Mouse (Mus musculus) spleen, adult 12 weeks (tissue): Measurements from ENCODE around the gene C1qtnf4.

Experiments used
- DNase-seq: peaks from one replicate; pipeline ENCODE4 v3.0.0; 2022; ENCODE audit warnings: low spot score

Gene C1qtnf4

GRCm38 (mm10) chr2:90885218-90886041, at the start of gene C1qtnf4:
C1qtnf4 (plus strand) TSS chr2:90885860.
- no peak for DNase-seq

- no peak for DNase-seq
These were observed 47.0 kb upstream of the C1qtnf4 start for GRCm38 (mm10) chr2:90838621-90839020.

DNA sequence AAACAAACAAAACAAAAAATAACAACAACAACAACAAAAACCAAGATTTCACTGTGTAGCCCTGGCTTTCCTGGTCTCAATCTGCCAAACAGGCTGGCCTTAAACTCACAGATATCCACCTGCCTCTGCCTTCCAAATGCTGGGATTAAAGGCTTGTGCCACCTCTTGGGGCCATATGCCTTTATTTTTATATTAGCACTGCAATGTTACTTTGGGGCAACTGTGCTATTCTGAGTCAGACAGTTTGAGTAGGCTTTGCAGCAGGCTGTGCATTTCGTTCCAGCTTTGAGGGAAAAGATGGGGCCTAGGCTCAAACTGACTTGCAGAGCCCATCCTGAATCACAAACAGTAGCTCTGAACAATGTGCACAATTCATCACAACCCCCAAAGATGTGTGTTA, 42.0 kb upstream of the C1qtnf4 start:
- DNase-seq: no peak

- no peak for DNase-seq
These were observed 41.4 kb upstream of the C1qtnf4 start for GRCm38 (mm10) chr2:90844262-90844661.

DNA sequence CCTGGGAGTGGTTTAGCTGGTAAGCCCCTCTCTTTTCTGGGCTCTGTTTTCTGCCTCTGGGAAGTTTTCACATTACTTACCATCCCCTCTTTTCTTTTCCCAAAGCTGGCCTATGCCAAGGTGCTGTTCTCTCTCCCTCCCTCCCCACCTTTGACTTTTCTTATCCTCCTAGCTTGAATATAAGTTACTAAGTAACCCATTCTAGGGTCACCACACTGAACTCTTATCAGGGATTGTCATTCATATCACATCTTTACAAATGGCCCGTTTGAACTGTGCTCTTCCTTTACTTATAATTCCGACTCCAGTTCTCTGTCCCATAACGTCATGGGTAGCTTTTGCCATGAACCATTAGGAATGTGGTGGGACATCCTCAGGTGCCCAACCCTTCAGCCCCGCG, 40.4 kb upstream of the C1qtnf4 start:
- no peak for DNase-seq

DNA sequence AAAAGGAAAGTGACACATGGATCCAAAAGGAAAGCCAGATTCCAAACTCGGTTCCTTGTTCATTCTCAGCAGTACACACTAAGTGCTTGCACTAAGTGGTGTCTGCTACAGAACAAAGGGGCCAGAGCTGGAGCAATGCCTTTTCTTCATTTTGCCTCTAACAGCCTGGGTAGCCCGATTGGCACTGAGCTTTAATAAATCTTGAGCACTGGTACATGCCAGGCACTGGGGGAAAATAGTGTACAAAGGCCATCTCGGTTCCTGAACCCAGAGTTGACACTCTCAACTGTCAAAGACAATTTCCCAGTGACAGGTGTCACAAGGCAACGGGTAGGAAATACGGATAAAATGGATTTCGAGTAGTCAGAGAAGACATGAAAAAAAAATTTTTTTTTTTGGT, 39.5 kb upstream of the C1qtnf4 start:
- no peak for DNase-seq

GRCm38 (mm10) chr2:90846597-90846954, 39.1 kb upstream of the C1qtnf4 start:
- DNase-seq: no peak

DNA sequence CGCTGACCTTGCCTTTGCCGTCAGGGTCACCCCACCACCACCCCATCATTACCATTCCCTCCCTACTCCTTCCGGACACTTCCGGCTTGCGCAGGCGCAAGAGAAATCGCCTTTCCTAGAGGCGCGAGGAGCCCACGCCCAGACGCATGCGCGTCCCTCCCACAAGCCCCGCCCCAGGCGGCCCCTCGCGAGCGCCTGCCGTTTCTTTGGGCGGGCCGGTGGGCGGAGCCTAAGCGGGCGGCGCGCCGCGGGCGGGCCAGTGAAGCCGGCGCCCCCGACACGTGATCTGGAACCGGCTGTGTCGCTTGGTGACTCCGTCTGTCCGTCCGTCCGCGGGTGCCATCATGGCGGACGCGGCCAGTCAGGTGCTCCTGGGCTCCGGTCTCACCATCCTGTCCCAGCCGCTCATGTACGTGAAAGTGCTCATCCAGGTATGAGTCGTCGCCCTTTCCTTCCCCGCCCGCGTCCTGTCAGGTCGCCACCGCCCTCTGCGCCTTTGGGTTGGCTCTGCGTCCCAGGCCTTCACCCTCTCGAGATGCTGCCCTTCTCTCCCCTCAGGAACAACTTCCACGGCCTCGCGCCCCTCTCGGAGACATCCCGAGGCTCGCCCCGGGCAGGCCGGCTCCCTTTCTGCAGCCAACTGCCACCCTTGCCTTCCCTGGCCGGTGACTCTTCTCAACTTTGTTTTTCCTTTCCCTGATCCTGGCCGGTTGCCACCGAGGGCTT, 38.5 kb upstream of the C1qtnf4 start, which contains the start of gene Mtch2:
Mtch2 (plus strand) TSS at position 201 of the 726 bp plus-strand sequence.
- DNase-seq: peak; percentile 99

DNA sequence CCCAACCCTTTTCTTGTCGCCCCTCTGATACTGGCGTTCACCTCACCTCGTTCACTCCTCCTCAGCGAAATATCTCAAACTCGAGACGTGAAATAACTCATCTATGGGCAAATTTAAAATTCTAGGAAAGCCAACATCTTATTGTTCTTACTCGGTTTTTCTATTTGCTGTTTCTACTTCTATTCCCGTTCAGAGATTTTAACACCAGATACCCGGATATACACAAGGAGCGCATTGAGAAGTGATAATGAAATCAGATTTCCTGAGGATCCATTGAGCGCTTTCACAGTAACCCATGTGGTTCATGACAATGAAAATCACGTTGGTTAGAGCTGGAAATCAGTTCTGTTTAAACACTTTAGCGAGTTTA, 38.0 kb upstream of the C1qtnf4 start:
- no peak for DNase-seq

- no peak for DNase-seq
These were observed 37.3 kb upstream of the C1qtnf4 start for GRCm38 (mm10) chr2:90848331-90848730.

DNA sequence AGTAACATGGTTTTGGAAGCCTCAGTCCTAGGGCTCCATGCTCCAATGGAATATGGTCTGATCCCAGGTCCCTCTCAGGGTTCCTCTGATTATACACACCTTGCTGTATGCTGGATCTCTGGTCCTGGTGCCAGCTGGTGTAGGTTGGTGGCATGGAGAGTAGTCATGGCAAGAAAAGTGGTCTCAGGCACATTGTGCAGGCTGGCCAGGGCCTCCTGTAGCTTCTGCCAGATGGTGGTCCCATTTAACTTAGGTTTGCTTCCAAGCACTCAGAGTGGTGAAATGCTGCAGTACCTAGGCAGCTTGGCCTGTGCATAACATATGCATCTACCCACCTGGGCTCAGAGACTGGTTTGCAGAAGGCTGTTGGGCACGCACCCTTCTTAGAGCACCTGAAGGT, 35.3 kb upstream of the C1qtnf4 start:
- no peak for DNase-seq

DNA sequence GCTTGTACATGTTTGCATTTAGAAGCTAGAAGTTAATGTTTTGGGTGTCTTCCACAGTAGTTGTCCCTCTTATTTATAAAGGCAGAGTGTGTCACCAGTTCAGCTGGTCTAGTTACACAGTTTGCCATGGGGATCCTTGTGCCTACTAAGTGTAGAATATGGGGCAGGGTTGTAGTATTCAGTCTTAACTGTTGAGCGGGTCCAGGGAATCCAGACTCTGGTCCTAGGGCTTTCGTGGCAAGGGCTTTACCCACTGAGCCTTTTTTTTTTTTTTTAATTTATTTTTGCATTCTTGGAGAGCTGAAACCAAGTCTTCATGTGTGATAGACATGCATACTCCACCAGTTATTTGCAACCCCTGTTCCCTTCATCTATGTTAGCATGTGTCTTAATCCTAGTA, 24.2 kb upstream of the C1qtnf4 start:
- no peak for DNase-seq

DNA sequence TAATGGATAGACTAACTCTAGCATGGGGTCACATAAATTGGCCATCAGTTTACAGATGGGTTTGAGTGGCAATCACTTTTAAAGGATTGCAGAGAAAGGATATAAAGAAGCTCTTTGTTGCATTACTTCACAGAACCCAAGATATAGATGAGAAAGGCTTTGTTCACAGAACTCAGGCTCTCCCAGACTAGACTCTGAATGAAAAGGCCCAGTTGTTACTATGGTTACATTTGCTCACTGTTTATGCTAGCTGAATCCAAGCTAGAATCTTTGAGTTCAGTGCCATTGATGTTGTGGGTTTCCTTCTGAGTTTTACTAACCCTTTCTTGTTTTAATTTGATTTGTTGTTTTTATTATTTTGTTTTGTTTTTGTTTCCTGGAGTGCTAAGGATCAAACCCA, 21.5 kb upstream of the C1qtnf4 start:
- no peak for DNase-seq

DNA sequence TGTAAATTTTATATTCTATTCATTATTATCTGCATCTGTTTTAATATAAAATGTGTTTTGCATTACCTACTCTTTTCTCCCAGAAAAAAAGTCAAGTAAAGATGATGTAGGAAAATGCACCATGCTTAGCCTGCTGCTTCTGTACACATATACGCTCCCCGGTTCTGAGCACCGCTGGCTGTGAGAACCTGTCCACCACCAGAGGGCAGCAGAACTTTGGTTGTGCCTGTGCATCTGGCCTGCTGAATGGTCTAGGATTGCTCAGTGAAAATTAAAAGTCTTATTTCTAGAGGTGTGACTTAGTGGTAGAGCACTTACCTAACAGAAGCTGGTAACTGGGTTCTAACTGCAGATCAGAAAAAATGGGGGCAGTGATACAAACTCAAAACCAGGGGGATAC, 19.1 kb upstream of the C1qtnf4 start:
- DNase-seq: peak; percentile 62

DNA sequence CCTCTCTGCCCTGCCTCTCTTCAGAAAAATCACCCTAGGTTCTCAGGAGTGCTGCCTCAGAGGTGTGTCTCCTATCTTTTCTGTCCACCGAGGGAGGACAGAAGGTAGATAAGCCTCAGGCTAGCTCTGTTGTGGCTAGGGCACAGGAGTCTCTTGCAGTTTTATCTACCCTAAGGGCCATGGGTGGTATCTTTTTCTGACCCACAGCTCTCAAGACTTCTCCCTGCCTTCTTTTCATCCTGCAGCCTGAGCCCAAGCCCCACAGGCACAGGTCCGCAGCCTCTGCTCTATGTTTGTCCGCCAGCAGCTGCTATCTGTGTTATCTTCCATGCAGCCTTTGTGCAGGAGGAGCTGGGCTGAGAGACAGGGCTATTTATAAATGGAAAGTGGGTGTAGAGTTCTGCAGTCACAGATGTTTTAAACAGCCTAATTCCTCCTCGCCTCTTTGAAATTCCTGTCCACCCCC, 15.5 kb upstream of the C1qtnf4 start:
- DNase-seq: peak; percentile 21

- no peak for DNase-seq
These were observed 14.3 kb upstream of the C1qtnf4 start for GRCm38 (mm10) chr2:90871180-90871961.

GRCm38 (mm10) chr2:90874025-90874424, 11.6 kb upstream of the C1qtnf4 start:
- no peak for DNase-seq

GRCm38 (mm10) chr2:90875239-90875638, 10.4 kb upstream of the C1qtnf4 start:
- DNase-seq: no peak

DNA sequence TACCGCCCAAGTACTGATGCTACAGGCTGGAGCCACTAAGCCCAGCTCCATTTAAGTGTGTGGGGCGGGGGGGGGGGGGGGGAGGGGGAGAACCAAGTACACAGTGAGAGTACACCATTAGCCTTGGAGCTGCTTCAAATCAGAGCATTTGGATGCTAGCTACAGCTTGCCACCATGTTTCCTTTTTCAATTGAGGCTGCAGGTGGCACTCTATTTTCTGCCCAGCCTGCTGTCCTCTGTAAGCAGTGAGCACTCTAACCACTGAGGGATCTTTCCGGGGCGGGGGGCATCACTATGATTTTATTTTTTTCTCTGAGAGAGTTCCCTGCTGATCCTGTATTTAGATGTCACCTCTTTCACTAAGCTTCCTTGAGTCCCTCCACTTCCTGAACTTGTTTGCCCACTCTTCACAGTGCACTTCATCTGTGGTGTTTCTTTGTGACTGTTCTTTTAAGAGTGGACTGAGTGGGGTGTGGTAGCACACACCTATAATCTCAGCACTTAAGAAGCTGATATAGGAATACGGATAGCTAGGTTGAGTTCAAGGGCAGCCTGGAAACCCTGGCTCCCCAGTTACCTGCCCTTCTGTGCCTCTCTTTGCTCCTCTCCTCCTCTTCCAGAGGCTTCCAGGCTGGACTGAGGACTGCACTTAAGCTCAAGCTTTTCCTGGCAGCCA, 7.9 kb upstream of the C1qtnf4 start:
- no peak for DNase-seq

GRCm38 (mm10) chr2:90879419-90879818, 6.2 kb upstream of the C1qtnf4 start:
- DNase-seq: no peak

- DNase-seq: no peak
These were observed 5.4 kb upstream of the C1qtnf4 start for GRCm38 (mm10) chr2:90880144-90880785.

DNA sequence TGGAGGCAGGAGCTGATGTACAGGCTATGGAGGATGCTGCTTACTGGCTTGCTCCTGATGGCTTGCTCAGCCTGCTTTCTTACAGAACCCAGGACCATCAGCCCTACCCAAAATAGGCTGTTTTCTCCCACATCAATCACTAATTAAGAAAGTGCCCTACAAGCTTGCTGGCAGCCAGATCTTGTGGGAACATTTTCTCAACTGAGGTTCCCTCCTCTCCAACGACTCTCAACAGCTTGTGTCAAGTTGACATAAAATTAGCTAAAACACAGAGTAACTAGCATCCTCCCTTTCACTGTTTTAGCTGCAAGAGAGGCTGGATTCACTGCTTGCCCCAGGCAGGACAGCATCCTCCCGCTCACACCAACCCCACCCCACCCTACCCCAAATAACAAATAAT, 3.8 kb upstream of the C1qtnf4 start:
- no peak for DNase-seq
